Mouse (Mus musculus): ENCODE measurements around the gene Pfn4. TPM values are rescaled to one million over a fixed set of nuclear protein-coding genes. Genes with fewer than 3 reads are reported as not detected.

The Pfn4 gene
- total and polyA plus RNA-seq, 3 experiments = not detected

GRCm38 (mm10) chr12:4757060-4757459 is 11.8 kb upstream of the Pfn4 start:
- Histone ChIP-seq H3K4me3 (replicated peaks in 1 of 3; ENCODE audit: low read depth in 2 of 3, low read length in 2 of 3, poor library complexity in 1 of 3) (no peak overlapping the region), H3K36me3 (replicated peaks in 1 of 2; ENCODE audit: control insufficient read depth in 1 of 2, insufficient read depth in 1 of 2, low read length in 1 of 2) (no peaks in the 10 kb centered on the region), H3K27me3 (replicated peaks) (no peaks in the 10 kb centered on the region), H3K9ac (ENCODE audit: insufficient read depth, low read depth) (no peak overlapping the region), H3K27ac (ENCODE audit: insufficient read depth, low read depth) (no peak overlapping the region), H3K4me1 (ENCODE audit: control insufficient read depth in 1 of 2, insufficient read depth in 2 of 2) (no peaks in the 10 kb centered on the region), H3K9me3 (replicated peaks; ENCODE audit: low read length) (peaks cover 2% of the 10 kb centered on the region), H3K4me2 (ENCODE audit: insufficient read depth, low read depth, poor library complexity, severe bottlenecking) (no peak overlapping the region), H3K79me2 (replicated peaks; ENCODE audit: control insufficient read depth, extremely low read depth, insufficient read depth, poor library complexity, severe bottlenecking) (no peaks in the 10 kb centered on the region)
- no peak for DNase-seq (ENCODE audit: extremely low read depth)
- dilution Hi-C loops (cut with MboI; ENCODE audit: extremely low pct_ligation_motif_present, extremely low pct_unique_long_range_greater_than_20kb, low sequenced_read_pairs) = no loop called here
- TF ChIP-seq KAT2A (IDR thresholded peaks at IDR 0.05; ENCODE audit: insufficient replicate concordance, low read length) (no peak), BHLHE40 (IDR thresholded peaks at IDR 0.05; ENCODE audit: low read depth, low read length) (no peak), GABPA (IDR thresholded peaks at IDR 0.05; ENCODE audit: insufficient replicate concordance, low read depth, low read length) (no peak), MXI1 (IDR thresholded peaks at IDR 0.05; ENCODE audit: low read depth, low read length) (no peak), IRF4 (IDR thresholded peaks at IDR 0.05; ENCODE audit: low read depth, low read length) (no peak), POLR2AphosphoS2 (IDR thresholded peaks at IDR 0.05; ENCODE audit: low read depth, low read length) (no peak), NRF1 (IDR thresholded peaks at IDR 0.05; ENCODE audit: low read depth, low read length) (no peak), JUN (IDR thresholded peaks at IDR 0.05; ENCODE audit: insufficient read depth, low read depth, low read length) (no peak), USF1 (IDR thresholded peaks at IDR 0.05; ENCODE audit: low read depth, low read length) (no peak), MAX (IDR thresholded peaks at IDR 0.05; ENCODE audit: low read length) (no peak), USF2 (conservative IDR thresholded peaks at IDR 0.05; ENCODE audit: low read depth, low read length) (no peak), JUND (conservative IDR thresholded peaks at IDR 0.05; ENCODE audit: low read depth, low read length) (no peak)
- in situ Hi-C loops (cut with MboI; ENCODE audit: low pct_ligation_motif_present, low pct_unique_long_range_greater_than_20kb, low sequenced_read_pairs) = no loop called here

- Histone ChIP-seq H3K4me1 (ENCODE audit: control insufficient read depth in 1 of 2, insufficient read depth in 2 of 2) (no peaks in the 10 kb centered on the region), H3K4me2 (ENCODE audit: insufficient read depth, low read depth, poor library complexity, severe bottlenecking) (no peak overlapping the region), H3K4me3 (replicated peaks in 1 of 3; ENCODE audit: low read depth in 2 of 3, low read length in 2 of 3, poor library complexity in 1 of 3) (no peak overlapping the region), H3K9ac (ENCODE audit: insufficient read depth, low read depth) (no peak overlapping the region), H3K27ac (ENCODE audit: insufficient read depth, low read depth) (no peak overlapping the region), H3K27me3 (replicated peaks) (no peaks in the 10 kb centered on the region), H3K9me3 (replicated peaks; ENCODE audit: low read length) (peaks cover 10% of the 10 kb centered on the region), H3K79me2 (replicated peaks; ENCODE audit: control insufficient read depth, extremely low read depth, insufficient read depth, poor library complexity, severe bottlenecking) (no peaks in the 10 kb centered on the region), H3K36me3 (replicated peaks in 1 of 2; ENCODE audit: control insufficient read depth in 1 of 2, insufficient read depth in 1 of 2, low read length in 1 of 2) (no peaks in the 10 kb centered on the region)
- dilution Hi-C loops (cut with MboI; ENCODE audit: extremely low pct_ligation_motif_present, extremely low pct_unique_long_range_greater_than_20kb, low sequenced_read_pairs) = no loop called here
- DNase-seq (ENCODE audit: extremely low read depth) = no peak
- in situ Hi-C loops (cut with MboI; ENCODE audit: low pct_ligation_motif_present, low pct_unique_long_range_greater_than_20kb, low sequenced_read_pairs) = no loop called here
- TF ChIP-seq GABPA (IDR thresholded peaks at IDR 0.05; ENCODE audit: insufficient replicate concordance, low read depth, low read length) = no peak
- no peak for TF ChIP-seq MAX (IDR thresholded peaks at IDR 0.05; ENCODE audit: low read length)
- no peak for TF ChIP-seq JUN (IDR thresholded peaks at IDR 0.05; ENCODE audit: insufficient read depth, low read depth, low read length)
- no peak for TF ChIP-seq MAFK (IDR thresholded peaks at IDR 0.05; ENCODE audit: insufficient replicate concordance, low read length)
- no peak for TF ChIP-seq TBP (conservative IDR thresholded peaks at IDR 0.05; ENCODE audit: low read depth, low read length)
- TF ChIP-seq IRF4 (IDR thresholded peaks at IDR 0.05; ENCODE audit: low read depth, low read length) = no peak
- TF ChIP-seq ELF1 (IDR thresholded peaks at IDR 0.05; ENCODE audit: low read depth, low read length) = no peak
- TF ChIP-seq RCOR1 (conservative IDR thresholded peaks at IDR 0.05; ENCODE audit: low read depth, low read length) = no peak
- no peak for TF ChIP-seq ZKSCAN1 (IDR thresholded peaks at IDR 0.05; ENCODE audit: borderline replicate concordance, low read depth, low read length)
- TF ChIP-seq ZMIZ1 (IDR thresholded peaks at IDR 0.05; ENCODE audit: low read depth, low read length) = no peak
- no peak for TF ChIP-seq TCF12 (IDR thresholded peaks at IDR 0.05; ENCODE audit: low read depth, low read length)
- TF ChIP-seq USF1 (IDR thresholded peaks at IDR 0.05; ENCODE audit: low read depth, low read length) = no peak
- no peak for TF ChIP-seq ZC3H11A (IDR thresholded peaks at IDR 0.05; ENCODE audit: low read depth, low read length)
- no peak for TF ChIP-seq KAT2A (IDR thresholded peaks at IDR 0.05; ENCODE audit: insufficient replicate concordance, low read length)
- TF ChIP-seq NELFE (IDR thresholded peaks at IDR 0.05; ENCODE audit: low read depth, low read length) = no peak
These were observed 506 bp downstream of the Pfn4 start for GRCm38 (mm10) chr12:4769333-4769723.

All from CH12.LX (cell line).